Mouse (Mus musculus): Measurements from ENCODE around the gene Mapk7.

Mapk7 gene

GRCm38 (mm10) chr11:61490944-61491520 lies 3.2 kb downstream of the Mapk7 start:
- no peak for DNase-seq (ENCODE audit: low read depth, low spot score)

GRCm38 (mm10) chr11:61489874-61490273 lies 4.3 kb downstream of the Mapk7 start:
- DNase-seq (ENCODE audit: low read depth, low spot score): no peak

- DNase-seq (ENCODE audit: low read depth, low spot score): no peak
These were observed 5.1 kb downstream of the Mapk7 start for GRCm38 (mm10) chr11:61489085-61489484.

GRCm38 (mm10) chr11:61487936-61488335 lies 6.3 kb downstream of the Mapk7 start:
- DNase-seq (ENCODE audit: low read depth, low spot score): no peak

- DNase-seq (ENCODE audit: low read depth, low spot score): no peak
These were observed 6.8 kb downstream of the Mapk7 start for GRCm38 (mm10) chr11:61487401-61487800.

- DNase-seq (ENCODE audit: low read depth, low spot score): no peak
These were observed 7.6 kb downstream of the Mapk7 start for GRCm38 (mm10) chr11:61486458-61487219.

- no peak for DNase-seq (ENCODE audit: low read depth, low spot score)
These were observed 8.4 kb downstream of the Mapk7 start for GRCm38 (mm10) chr11:61485541-61486457.

- no peak for DNase-seq (ENCODE audit: low read depth, low spot score)
These were observed 9.3 kb downstream of the Mapk7 start, which contains the start of gene Mfap4 for GRCm38 (mm10) chr11:61484613-61485540. Mfap4 (plus strand) TSS chr11:61485431.

- DNase-seq (ENCODE audit: low read depth, low spot score): no peak
These were observed 10.0 kb downstream of the Mapk7 start for GRCm38 (mm10) chr11:61484256-61484612.

GRCm38 (mm10) chr11:61483226-61483845 lies 10.9 kb downstream of the Mapk7 start:
- no peak for DNase-seq (ENCODE audit: low read depth, low spot score)

- DNase-seq (ENCODE audit: low read depth, low spot score): peak; percentile 66
These were observed 12.7 kb downstream of the Mapk7 start for GRCm38 (mm10) chr11:61481239-61482090.

GRCm38 (mm10) chr11:61478788-61479187 lies 15.4 kb downstream of the Mapk7 start:
- DNase-seq (ENCODE audit: low read depth, low spot score): no peak

- DNase-seq (ENCODE audit: low read depth, low spot score): no peak
These were observed 16.4 kb downstream of the Mapk7 start for GRCm38 (mm10) chr11:61477566-61478508.

GRCm38 (mm10) chr11:61476786-61477382 lies 17.3 kb downstream of the Mapk7 start:
- DNase-seq (ENCODE audit: low read depth, low spot score): no peak

GRCm38 (mm10) chr11:61473630-61474029 lies 20.6 kb downstream of the Mapk7 start:
- DNase-seq (ENCODE audit: low read depth, low spot score): no peak

- DNase-seq (ENCODE audit: low read depth, low spot score): no peak
These were observed 23.3 kb downstream of the Mapk7 start for GRCm38 (mm10) chr11:61470880-61471279.

- no peak for DNase-seq (ENCODE audit: low read depth, low spot score)
These were observed 24.8 kb downstream of the Mapk7 start for GRCm38 (mm10) chr11:61469317-61469917.

- DNase-seq (ENCODE audit: low read depth, low spot score): no peak
These were observed 25.7 kb downstream of the Mapk7 start for GRCm38 (mm10) chr11:61468534-61468933.

Measured in CD4-positive, CD25-positive, alpha-beta regulatory T cell, adult 2 months (primary cell).